Mouse (Mus musculus): ENCODE measurements around the gene Pigg.

DNA sequence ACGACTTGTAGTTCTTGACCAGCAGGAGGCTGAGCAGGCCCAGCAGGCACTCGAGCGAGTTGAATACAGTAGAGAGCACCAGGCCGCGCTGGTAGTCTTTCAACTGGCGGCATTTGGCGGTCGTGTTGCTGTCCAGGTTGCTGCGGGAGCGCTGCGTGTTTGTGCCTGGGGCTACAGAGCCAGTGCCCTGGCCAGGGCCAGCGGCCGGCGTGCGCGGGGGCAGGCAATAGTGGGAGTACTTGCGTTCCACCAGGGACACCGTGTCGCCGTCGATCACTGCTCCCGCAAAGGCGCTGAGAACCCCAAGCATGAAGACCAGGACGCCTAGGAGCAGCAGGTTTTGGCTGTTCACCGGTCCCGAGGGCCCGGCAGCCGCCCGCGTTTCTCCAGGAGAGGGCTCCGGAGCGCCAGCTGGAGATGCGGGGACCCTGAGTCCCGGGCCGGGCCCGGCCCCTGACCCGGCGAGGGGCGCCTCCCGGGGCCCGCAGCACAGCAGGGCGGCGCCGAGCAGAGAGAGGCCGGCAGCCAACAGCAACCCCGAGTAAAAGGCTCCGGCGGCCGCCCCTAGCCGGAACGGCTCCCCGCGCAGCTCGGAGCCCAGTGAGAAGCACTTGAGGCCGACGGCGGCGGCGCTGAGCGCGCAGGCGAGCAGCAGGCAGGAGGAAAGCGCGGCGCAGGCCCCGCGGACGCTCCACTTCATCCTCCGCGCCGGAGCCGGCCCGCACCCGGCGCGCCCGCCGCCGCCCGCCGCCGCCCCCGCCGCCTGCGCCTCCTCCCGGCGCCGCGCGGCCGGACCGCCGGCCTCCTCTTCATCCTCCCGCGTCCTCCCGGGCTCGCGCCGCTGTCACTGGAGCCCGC lies 54.8 kb downstream of the Pigg start:
- TF ChIP-seq POLR2A (IDR thresholded peaks at IDR 0.05; ENCODE audit: borderline replicate concordance, extremely low read depth, low read depth, low read length) (no peak), CTCF (IDR thresholded peaks at IDR 0.05; ENCODE audit: insufficient read depth, low read length) (no peak)

Data from lung, adult 2 months (tissue).